Mouse (Mus musculus) heart, embryonic 10.5 days (tissue): ENCODE data around the gene Rfc4. TPM values are rescaled to one million over a fixed set of nuclear protein-coding genes. Genes with fewer than 3 reads are reported as not detected.

Source experiments
- DNase-seq: peaks from one replicate; pipeline ENCODE4 v3.0.0-alpha.2; 2017; ENCODE audit warnings: low spot score
- H3K27ac ChIP-seq: fragments of 300-500 bp; sonication (generic); 2 replicates; pipeline ENCODE4 v1.5.1; 2016; ENCODE audit warnings: mild to moderate bottlenecking
- H3K27me3 ChIP-seq: fragments of 300-500 bp; sonication (generic); 2 replicates; pipeline ENCODE4 v1.6.1; 2016; ENCODE audit warnings: mild to moderate bottlenecking; ENCODE audit not compliant: poor library complexity, insufficient read depth, severe bottlenecking
- H3K36me3 ChIP-seq: fragments of 300-500 bp; sonication (generic); 2 replicates; pipeline ENCODE4 v1.6.1; 2016; ENCODE audit warnings: mild to moderate bottlenecking, moderate library complexity
- H3K4me1 ChIP-seq: fragments of 300-500 bp; sonication (generic); 2 replicates; pipeline ENCODE4 v1.6.1; 2016; ENCODE audit warnings: mild to moderate bottlenecking
- H3K4me3 ChIP-seq: fragments of 300-500 bp; sonication (generic); 2 replicates; pipeline ENCODE4 v1.5.1; 2016; ENCODE audit warnings: mild to moderate bottlenecking, moderate library complexity
- H3K9me3 ChIP-seq: fragments of 300-500 bp; sonication (generic); 2 replicates; pipeline ENCODE4 v1.6.1; 2016; ENCODE audit warnings: mild to moderate bottlenecking, moderate library complexity
- WGBS: fragments of 180-500 bp; shearing (Covaris S2); methylation state at CpG from one replicate; pipeline ENCODE4 v1.1.7; 2016; 5-methylcytosine and 5-hydroxymethylcytosine counted together
- polyA plus RNA-seq: library from polyadenylated mRNA; unstranded; fragments of >200 nt; fragmentation: Nextera tagmentation; extraction: Ambion mirVana; gene quantifications from 2 replicates; pipeline ENCODE4 v1.2.1, GENCODE M21; 2016

Rfc4 gene
- polyA plus RNA-seq, 1 experiment from 2014 or later, result 158 TPM

DNA sequence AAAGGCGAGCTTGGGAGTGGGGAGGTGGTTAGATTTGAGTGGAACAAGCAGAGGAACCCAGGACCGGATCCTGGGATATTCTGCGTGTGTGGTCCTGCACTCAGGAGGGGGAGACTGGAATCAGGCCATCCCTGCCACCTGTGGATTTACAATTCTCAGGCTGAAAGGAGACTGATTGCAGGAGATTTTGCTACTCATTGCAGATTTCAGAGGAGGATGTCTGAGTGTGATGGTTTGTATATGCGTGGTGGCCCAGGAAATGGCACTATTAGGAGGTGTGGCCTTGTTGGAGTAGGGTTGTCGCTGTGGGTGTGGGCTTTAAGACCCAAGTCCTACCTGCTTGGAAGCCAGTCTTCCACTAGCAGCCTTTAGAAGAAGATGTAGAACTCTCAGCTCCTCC lies 26.7 kb upstream of the Rfc4 start:
- Histone ChIP-seq H3K27me3 (no peaks in the 10 kb centered on the region), H3K27ac (no peak overlapping the region), H3K36me3 (no peaks in the 10 kb centered on the region), H3K4me1 (peaks cover 11% of the 10 kb centered on the region), H3K9me3 (no peaks in the 10 kb centered on the region), H3K4me3 (no peak overlapping the region)
- 89% methylated on average over 5 of the region's 5 CpGs for WGBS
- no peak for DNase-seq

DNA sequence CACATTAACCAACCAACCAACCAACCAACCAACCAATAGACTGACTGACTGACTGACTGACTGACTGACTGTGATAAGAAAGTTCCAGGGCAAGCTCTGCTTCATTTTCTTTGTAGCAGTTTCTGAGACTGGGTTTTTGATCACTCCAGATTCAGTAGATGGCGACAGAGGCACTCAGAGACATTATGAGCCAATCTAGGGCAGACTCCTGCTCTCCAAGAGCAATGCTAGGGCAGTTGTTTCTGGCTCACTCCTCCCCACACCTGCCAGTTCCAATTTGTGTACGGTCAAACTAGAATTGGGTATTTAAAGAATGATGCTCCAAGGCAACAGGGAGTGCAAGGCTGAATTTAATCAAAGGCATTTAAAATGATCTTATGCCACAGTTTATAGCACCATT lies 23.9 kb upstream of the Rfc4 start:
- Histone ChIP-seq H3K36me3 (no peaks in the 10 kb centered on the region), H3K4me1 (no peaks in the 10 kb centered on the region), H3K27ac (no peak overlapping the region), H3K4me3 (no peak overlapping the region), H3K9me3 (no peaks in the 10 kb centered on the region), H3K27me3 (no peaks in the 10 kb centered on the region)
- 24% methylated on average over 2 of the region's 2 CpGs for WGBS
- no peak for DNase-seq

DNA sequence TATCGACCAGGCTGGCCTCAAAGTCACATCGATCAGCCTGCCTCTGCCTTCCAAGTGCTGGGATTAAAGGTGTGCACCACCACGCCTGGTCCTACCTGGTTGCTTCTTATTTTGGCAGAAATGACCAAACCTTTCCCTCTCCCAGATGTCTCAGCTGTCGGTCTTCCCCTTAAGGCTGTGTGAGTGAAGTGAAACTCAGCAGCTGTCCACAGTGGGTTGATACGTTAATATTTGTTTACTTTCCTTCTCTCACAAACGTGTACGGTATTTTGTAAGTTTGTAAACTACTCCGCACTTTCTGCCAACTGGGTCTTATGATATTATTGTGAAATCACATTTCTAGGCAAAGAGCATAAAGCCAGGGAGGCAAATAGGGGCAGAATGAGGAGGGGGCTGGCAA lies 21.9 kb upstream of the Rfc4 start:
- no peak for DNase-seq
- Histone ChIP-seq H3K4me3 (no peak overlapping the region), H3K27ac (no peak overlapping the region), H3K36me3 (no peaks in the 10 kb centered on the region), H3K9me3 (no peaks in the 10 kb centered on the region), H3K4me1 (0 out of 2 replicates have a peak, but pooled peaks cover 4% of the 10 kb centered on the region), H3K27me3 (no peaks in the 10 kb centered on the region)
- 79% methylated on average over 8 of the region's 8 CpGs for WGBS

DNA sequence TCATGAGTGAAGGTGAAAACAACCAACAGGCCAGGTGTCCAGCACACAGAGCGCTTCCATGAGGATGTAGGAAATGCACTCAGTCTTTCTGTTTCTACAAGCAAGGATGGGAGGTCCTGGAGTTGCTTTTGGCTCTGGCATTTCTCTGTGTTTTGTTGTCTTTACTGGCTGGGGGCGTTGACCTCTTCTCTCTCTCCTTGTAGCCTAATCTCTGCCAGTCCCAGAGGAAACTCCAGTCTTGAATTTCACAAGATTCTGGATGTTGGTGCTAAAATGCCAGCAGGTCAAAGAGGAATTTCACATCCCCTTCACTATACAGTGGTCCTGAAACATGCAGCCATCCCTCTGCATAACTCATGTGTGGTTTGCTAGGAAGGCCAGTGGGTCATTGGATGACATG lies 21.4 kb upstream of the Rfc4 start:
- Histone ChIP-seq H3K4me3 (no peak overlapping the region), H3K27ac (no peak overlapping the region), H3K9me3 (no peaks in the 10 kb centered on the region), H3K36me3 (no peaks in the 10 kb centered on the region), H3K4me1 (0 out of 2 replicates have a peak, but pooled peaks cover 4% of the 10 kb centered on the region), H3K27me3 (no peaks in the 10 kb centered on the region)
- 52% methylated on average over 2 of the region's 2 CpGs for WGBS
- DNase-seq, result no peak

DNA sequence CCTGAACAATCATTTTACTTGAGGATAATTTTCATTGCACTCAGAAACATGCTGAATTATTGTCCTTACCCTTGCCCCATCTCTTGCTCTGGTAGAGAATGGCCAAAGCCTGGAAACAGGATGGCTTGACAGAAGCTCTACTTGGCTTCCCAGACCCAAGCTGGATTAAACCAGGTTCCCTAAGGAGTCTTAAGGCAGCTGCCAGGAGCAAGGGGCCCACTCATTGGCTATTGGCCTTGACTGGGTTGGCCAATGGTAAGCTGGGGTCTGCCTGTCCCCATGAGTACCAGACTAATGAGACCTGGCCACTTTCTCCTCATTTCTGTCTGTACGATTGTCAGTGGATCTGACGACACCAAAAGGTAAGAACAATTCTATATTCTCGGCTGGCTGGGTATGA lies 18.7 kb upstream of the Rfc4 start, which contains the start of gene Adipoq:
Adipoq (plus strand) TSS at position 257 of the 400 bp plus-strand sequence.
- Histone ChIP-seq H3K27ac (no peak within 1 kb of the TSS), H3K4me3 (no peak within 1 kb of the TSS), H3K27me3 (no peaks in the 10 kb centered on the region), H3K36me3 (no peaks in the 10 kb centered on the region), H3K9me3 (no peaks in the 10 kb centered on the region), H3K4me1 (0 out of 2 replicates have a peak, but pooled peaks cover 4% of the 10 kb centered on the region)
- no peak for DNase-seq
- WGBS, result 88% methylated on average over 3 of the region's 3 CpGs

DNA sequence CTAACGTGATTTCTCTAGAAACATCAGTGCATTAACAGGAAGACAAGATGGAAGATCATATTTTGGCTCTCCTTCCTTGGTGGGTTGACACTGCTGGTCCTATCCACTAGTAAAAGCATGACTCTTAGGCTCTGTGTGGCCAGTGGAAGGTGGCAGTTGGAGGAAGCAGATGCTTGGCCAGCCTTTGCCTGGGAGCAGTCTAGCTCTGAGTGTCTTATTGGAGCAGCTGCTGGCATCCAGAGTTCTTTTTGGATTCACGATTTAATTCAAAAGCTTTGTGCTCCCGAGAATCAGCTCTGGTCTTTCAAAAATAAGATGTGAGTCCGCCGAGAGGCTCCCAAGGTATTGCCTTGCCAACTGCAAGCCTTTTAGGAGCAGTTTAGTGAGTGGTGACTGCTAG lies 17.7 kb upstream of the Rfc4 start:
- no peak for DNase-seq
- no peak overlapping the region for H3K27ac ChIP-seq
- H3K9me3 ChIP-seq, result no peaks in the 10 kb centered on the region
- H3K4me1 ChIP-seq, result 0 out of 2 replicates have a peak, but pooled peaks cover 4% of the 10 kb centered on the region
- H3K36me3 ChIP-seq, result no peaks in the 10 kb centered on the region
- 76% methylated on average over 5 of the region's 5 CpGs for WGBS
- H3K27me3 ChIP-seq, result no peaks in the 10 kb centered on the region
- no peak overlapping the region for H3K4me3 ChIP-seq

DNA sequence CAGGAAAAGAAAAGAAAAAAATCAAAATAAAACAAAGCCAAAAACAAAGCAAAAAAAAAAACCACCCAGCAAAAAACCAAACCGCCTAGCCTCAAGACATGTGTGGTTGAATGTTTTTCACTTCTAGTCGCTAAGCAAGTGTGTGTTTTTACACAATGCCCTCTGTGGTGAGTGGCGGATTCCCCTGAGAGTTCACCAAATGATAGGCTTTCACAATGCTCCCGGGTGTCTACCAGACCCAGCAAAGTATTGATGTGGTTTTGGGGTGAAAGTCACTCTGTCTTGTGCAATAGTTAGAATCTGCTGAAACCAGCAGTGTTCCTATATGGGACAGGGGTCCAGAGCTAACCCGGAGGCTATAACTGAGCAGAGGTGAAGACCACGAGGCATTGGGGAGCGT lies 16.8 kb upstream of the Rfc4 start:
- Histone ChIP-seq H3K36me3 (no peaks in the 10 kb centered on the region), H3K27me3 (no peaks in the 10 kb centered on the region), H3K4me3 (no peak overlapping the region), H3K9me3 (no peaks in the 10 kb centered on the region), H3K27ac (no peak overlapping the region), H3K4me1 (0 out of 2 replicates have a peak, but pooled peaks cover 4% of the 10 kb centered on the region)
- no peak for DNase-seq
- 83% methylated on average over 7 of the region's 7 CpGs for WGBS

DNA sequence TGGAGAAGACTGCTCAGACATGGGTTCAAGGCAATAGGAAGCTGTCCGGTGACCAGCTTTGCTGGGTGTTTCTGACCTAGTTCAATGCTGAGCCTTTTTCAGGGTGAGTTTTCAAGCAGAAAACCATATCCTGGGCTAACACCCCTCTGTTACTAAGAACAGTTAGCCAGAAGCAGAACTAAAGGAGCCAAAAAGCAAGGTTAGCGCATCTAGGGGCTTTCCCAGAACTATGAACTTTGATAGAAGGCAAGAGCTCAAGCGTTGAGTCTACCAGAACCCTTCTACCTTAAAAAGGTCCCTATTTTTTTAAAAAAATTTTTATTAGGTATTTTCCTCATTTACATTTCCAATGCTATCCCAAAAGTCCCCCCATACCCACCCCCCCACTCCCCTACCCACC lies 13.4 kb upstream of the Rfc4 start:
- no peak overlapping the region for H3K4me3 ChIP-seq
- WGBS, result 91% methylated on average over 3 of the region's 3 CpGs
- H3K27me3 ChIP-seq, result no peaks in the 10 kb centered on the region
- no peaks in the 10 kb centered on the region for H3K9me3 ChIP-seq
- H3K4me1 ChIP-seq, result 0 out of 2 replicates have a peak, but pooled peaks cover 4% of the 10 kb centered on the region
- H3K36me3 ChIP-seq, result no peaks in the 10 kb centered on the region
- H3K27ac ChIP-seq, result no peak overlapping the region
- DNase-seq, result no peak

DNA sequence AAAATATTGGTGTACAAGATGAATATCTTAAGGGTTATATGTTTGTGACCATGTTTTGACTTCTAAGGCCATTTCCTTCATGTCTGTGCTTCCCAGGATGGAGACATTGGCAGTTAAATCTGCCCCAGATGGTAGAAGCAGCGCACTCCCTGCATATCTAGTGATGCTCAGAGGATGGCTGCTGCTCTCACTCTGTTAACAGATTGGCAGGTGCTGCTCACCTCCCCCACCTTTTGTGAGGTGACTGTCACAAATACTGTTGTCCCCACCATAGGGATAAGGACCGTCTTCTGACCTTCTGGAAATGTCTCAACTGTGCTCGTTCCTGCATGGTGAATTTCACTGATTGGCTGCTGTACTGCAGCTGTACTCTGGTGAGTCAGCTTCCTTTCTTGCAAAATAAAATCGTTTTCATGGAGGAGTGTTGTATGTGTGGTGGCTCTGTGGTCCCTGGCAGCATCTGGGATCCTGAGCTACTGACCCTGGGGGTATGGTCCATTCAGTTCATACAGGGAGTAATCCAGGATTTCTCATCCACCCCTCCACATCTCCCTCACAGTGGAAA lies 9.0 kb upstream of the Rfc4 start:
- Histone ChIP-seq H3K4me3 (no peak overlapping the region), H3K27ac (no peak overlapping the region), H3K9me3 (no peaks in the 10 kb centered on the region), H3K4me1 (no peaks in the 10 kb centered on the region), H3K27me3 (no peaks in the 10 kb centered on the region), H3K36me3 (no peaks in the 10 kb centered on the region)
- 54% methylated on average over 4 of the region's 4 CpGs for whole genome bisulfite sequencing
- no peak for DNase-seq

DNA sequence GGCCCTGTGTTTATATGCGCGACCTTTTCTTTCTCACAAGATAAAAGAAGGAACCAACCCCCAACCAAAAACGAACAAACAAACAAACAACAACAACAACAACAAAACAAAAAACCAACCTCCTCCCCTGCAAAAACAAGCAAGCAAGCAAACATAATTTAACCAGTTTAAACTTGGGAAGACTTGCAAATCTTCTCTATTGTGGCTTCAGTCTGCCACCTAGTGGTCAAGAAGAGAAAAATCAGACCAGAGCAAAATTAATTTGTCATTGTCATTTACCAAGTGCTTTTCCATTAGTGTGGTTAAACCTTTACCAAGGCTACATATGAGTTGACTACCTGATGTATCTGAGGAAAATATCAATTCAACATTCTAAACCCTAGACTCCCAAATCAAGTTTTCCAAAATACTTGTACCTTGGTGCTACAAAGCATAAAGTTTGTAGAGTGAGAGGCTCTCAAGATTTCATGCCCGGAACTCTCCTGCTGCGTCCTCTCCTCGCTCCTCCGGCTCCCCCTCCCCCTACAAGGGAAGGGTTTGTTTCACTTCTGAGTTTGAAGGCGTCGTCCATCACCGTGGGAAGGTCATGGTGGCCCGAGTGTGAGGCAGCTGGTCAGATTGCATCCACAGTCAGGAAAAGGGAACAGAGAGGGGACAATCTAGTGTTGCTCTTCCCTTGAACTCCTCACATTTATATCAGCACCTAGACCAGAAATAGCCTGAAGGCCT lies 8.0 kb upstream of the Rfc4 start:
- 22% methylated on average over 11 of the region's 11 CpGs for WGBS
- no peak overlapping the region for H3K4me3 ChIP-seq
- no peaks in the 10 kb centered on the region for H3K9me3 ChIP-seq
- no peaks in the 10 kb centered on the region for H3K36me3 ChIP-seq
- no peak overlapping the region for H3K27ac ChIP-seq
- no peaks in the 10 kb centered on the region for H3K27me3 ChIP-seq
- no peaks in the 10 kb centered on the region for H3K4me1 ChIP-seq
- DNase-seq, result no peak

DNA sequence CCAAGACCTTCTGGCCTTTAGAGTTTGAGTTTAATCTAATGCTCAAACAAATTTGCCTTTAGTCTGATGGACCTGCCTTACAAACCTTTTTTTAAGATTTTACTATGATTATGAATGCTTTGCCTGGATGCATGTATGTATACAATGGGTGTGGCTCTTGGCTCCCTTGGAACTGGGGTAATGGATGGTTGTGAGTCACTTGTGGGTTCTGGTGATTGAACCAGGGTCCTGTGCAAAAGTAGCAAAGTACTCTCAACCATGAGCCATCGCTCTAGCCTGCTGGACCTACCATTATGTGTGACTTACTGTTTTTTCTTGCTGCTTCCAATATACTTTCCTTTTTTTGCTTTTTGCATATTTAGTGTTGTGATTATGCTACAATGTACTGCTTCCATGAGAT lies 4.8 kb upstream of the Rfc4 start:
- Histone ChIP-seq H3K4me1 (peaks cover 10% of the 10 kb centered on the region), H3K9me3 (no peaks in the 10 kb centered on the region), H3K36me3 (no peaks in the 10 kb centered on the region), H3K27me3 (no peaks in the 10 kb centered on the region), H3K4me3 (no peak overlapping the region), H3K27ac (no peak overlapping the region)
- no peak for DNase-seq
- WGBS, result 94% methylated on average over 1 of the region's 1 CpGs

DNA sequence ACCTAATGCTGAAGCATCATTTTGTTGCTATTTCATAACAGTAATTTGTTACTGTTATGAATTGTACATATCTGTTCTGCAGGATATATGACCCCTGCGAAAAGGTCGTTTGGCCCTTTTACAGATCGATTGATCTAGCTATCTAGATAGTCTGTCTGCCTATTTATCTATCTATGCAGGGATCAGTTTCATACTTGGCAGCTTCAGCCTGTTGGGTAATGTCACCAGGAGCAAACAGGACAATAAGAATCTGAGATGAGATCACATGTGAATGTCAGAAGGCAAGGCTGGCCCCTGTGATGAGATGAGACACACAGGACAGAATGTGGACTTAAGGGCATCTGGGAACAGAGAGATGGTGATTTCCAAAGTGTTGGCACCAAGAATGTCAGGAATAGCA lies 2.8 kb upstream of the Rfc4 start:
- Histone ChIP-seq H3K27ac (no peak overlapping the region), H3K4me1 (peaks cover 19% of the 10 kb centered on the region), H3K36me3 (no peaks in the 10 kb centered on the region), H3K9me3 (no peaks in the 10 kb centered on the region), H3K4me3 (no peak overlapping the region), H3K27me3 (no peaks in the 10 kb centered on the region)
- 88% methylated on average over 3 of the region's 3 CpGs for WGBS
- DNase-seq, result no peak

DNA sequence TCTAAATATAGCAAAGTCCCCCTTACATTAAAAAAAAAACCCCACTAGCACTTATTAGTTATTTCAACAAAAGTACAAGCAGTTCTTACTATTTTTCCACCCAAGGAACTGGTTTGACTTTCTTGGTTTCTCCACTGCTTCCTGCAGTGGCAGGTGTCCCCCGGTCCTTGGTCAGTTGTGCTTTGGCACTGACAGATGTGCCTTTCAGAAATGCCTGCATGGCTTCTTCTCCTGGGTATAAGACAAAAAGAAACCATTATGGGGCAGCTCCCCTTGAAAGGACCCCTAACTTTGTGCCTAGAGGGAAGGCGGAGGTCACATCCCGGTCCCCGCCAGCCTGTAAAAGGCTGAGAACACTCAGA lies 245 bp downstream of the Rfc4 start:
- Histone ChIP-seq H3K9me3 (no peaks in the 10 kb centered on the region), H3K27me3 (no peaks in the 10 kb centered on the region), H3K4me3 (peak overlapping the region; percentile 82), H3K36me3 (peaks cover 25% of the 10 kb centered on the region), H3K4me1 (peaks cover 19% of the 10 kb centered on the region), H3K27ac (peak overlapping the region; percentile 98)
- WGBS, result under 1% methylated on average over 4 of the region's 4 CpGs
- no peak for DNase-seq

DNA sequence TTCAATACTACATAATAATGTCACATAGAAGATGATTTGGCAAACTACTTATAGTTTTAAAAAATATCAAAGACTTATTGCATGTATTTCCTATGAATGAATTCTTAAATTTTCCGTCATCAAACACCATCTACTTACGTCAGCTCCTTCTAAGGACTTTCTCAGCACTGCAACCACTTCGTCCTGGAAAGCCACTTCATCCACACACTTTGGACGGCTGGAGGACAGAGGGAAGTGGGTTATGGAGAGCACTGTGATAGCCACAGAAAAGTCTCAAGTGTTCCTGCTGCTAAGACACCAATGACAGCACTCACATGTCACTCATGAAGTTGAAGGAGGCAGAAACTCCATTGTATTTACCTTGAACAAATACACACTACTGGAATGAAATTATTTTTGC lies 3.1 kb downstream of the Rfc4 start:
- H3K27ac ChIP-seq, result no peak overlapping the region
- H3K36me3 ChIP-seq, result peaks cover 50% of the 10 kb centered on the region

More for the DNA sequence above, 3.1 kb downstream of the Rfc4 start:
- no peaks in the 10 kb centered on the region for H3K27me3 ChIP-seq
- peaks cover 19% of the 10 kb centered on the region for H3K4me1 ChIP-seq
- no peak overlapping the region for H3K4me3 ChIP-seq
- DNase-seq, result no peak
- H3K9me3 ChIP-seq, result no peaks in the 10 kb centered on the region
- 80% methylated on average over 4 of the region's 4 CpGs for WGBS
